Mouse (Mus musculus) intestine, postnatal 0 days (tissue): ENCODE measurements around the gene Themis3. TPM values are rescaled to one million over a fixed set of nuclear protein-coding genes. Genes with fewer than 3 reads are reported as not detected.

Source experiments
- ATAC-seq: fragments of 200-750 bp; cut with Nextera tagmentation; 2 replicates; pipeline ENCODE4 v1.8.0; 2017; ENCODE audit warnings: mild to moderate bottlenecking, moderate TSS enrichment, moderate library complexity
- H3K27ac ChIP-seq: fragments of 300-500 bp; sonication (generic); 2 replicates; pipeline ENCODE4 v1.5.1; 2014; ENCODE audit warnings: mild to moderate bottlenecking, low read depth, low read length, moderate library complexity
- H3K27me3 ChIP-seq: fragments of 300-500 bp; sonication (generic); replicated peaks from 2 replicates; pipeline ENCODE4 v1.6.1; 2014; ENCODE audit warnings: low read length, mixed read lengths; ENCODE audit not compliant: control insufficient read depth, insufficient read depth
- H3K36me3 ChIP-seq: fragments of 300-500 bp; sonication (generic); 2 replicates; pipeline ENCODE4 v1.6.1; 2014; ENCODE audit warnings: mild to moderate bottlenecking, moderate library complexity; ENCODE audit not compliant: control insufficient read depth, insufficient read depth
- H3K4me1 ChIP-seq: fragments of 300-500 bp; sonication (generic); replicated peaks from 2 replicates; pipeline ENCODE4 v1.6.1; 2014; ENCODE audit warnings: antibody characterized with exemption, low read length, mixed read lengths; ENCODE audit not compliant: control insufficient read depth, insufficient read depth
- H3K4me2 ChIP-seq: fragments of 300-500 bp; sonication (generic); replicated peaks from 2 replicates; pipeline ENCODE4 v1.6.1; 2014; ENCODE audit warnings: low read depth, mild to moderate bottlenecking, moderate library complexity
- H3K4me3 ChIP-seq: fragments of 300-500 bp; sonication (generic); 2 replicates; pipeline ENCODE4 v1.5.1; 2014; ENCODE audit warnings: low read depth, low read length
- H3K9ac ChIP-seq: fragments of 300-500 bp; sonication (generic); 2 replicates; pipeline ENCODE4 v1.6.1; 2014; ENCODE audit warnings: mild to moderate bottlenecking, low read depth, low read length
- H3K9me3 ChIP-seq: fragments of 300-500 bp; sonication (generic); 2 replicates; pipeline ENCODE4 v1.6.1; 2016; ENCODE audit warnings: mixed run types; ENCODE audit not compliant: control insufficient read depth
- CTCF ChIP-seq: sonication (generic); IDR thresholded peaks from 2 replicates; pipeline ENCODE4 v1.5.1; 2016; ENCODE audit warnings: low read depth, mild to moderate bottlenecking, control low read depth, antibody characterized with exemption, moderate library complexity
- WGBS: fragments of 180-500 bp; shearing (Covaris S2); extraction: QIAGEN DNeasy Blood & Tissue Kit; methylation state at CpG from one replicate; pipeline ENCODE4 v1.1.7; 2014; 5-methylcytosine and 5-hydroxymethylcytosine counted together
- polyA plus RNA-seq: library from polyadenylated mRNA; unstranded; fragments of >200 nt; fragmentation: Nextera tagmentation; extraction: Ambion mirVana; gene quantifications from 2 replicates; pipeline ENCODE4 v1.2.1, GENCODE M21; 2015

The Themis3 gene
- polyA plus RNA-seq, 1 experiment from 2014 or later = 25.7 TPM

GRCm38 (mm10) chr17:66601171-66601570, 6.8 kb upstream of the Themis3 start:
- Histone ChIP-seq H3K36me3 (no peaks in the 10 kb centered on the region), H3K9me3 (no peaks in the 10 kb centered on the region), H3K9ac (no peak overlapping the region), H3K4me3 (no peak overlapping the region), H3K4me1 (peaks cover 5% of the 10 kb centered on the region; the same call in 1 of the 2 replicates), H3K27me3 (no peaks in the 10 kb centered on the region), H3K4me2 (no peak overlapping the region), H3K27ac (peak overlapping the region; percentile 35; the same call in 1 of the 2 replicates)
- 41% methylated on average over 2 of the region's 2 CpGs for WGBS
- TF ChIP-seq CTCF = no peak
- ATAC-seq = peak; percentile 93

GRCm38 (mm10) chr17:66595867-66596266, 1.4 kb upstream of the Themis3 start:
- H3K4me3 ChIP-seq = no peak overlapping the region
- no peaks in the 10 kb centered on the region for H3K9me3 ChIP-seq
- H3K4me2 ChIP-seq = peak overlapping the region; percentile 40
- WGBS = 17% methylated on average over 3 of the region's 3 CpGs
- peaks cover 10% of the 10 kb centered on the region; the same call in 1 of the 2 replicates for H3K4me1 ChIP-seq
- TF ChIP-seq CTCF = no peak
- H3K27me3 ChIP-seq = no peaks in the 10 kb centered on the region
- H3K9ac ChIP-seq = no peak overlapping the region
- no peaks in the 10 kb centered on the region for H3K36me3 ChIP-seq
- ATAC-seq = peak; percentile 41; the same call in 1 of the 2 replicates
- peak overlapping the region; percentile 60; the same call in 1 of the 2 replicates for H3K27ac ChIP-seq

GRCm38 (mm10) chr17:66595256-66595655, 835 bp upstream of the Themis3 start:
- peaks cover 14% of the 10 kb centered on the region; the same call in 1 of the 2 replicates for H3K4me1 ChIP-seq
- H3K9ac ChIP-seq = no peak overlapping the region
- peak overlapping the region; percentile 60; the same call in 1 of the 2 replicates for H3K27ac ChIP-seq
- TF ChIP-seq CTCF = no peak
- H3K27me3 ChIP-seq = no peaks in the 10 kb centered on the region
- no peak overlapping the region for H3K4me3 ChIP-seq
- H3K4me2 ChIP-seq = peak overlapping the region; percentile 51
- no peaks in the 10 kb centered on the region for H3K9me3 ChIP-seq
- no peak for ATAC-seq
- no peaks in the 10 kb centered on the region for H3K36me3 ChIP-seq

GRCm38 (mm10) chr17:66590353-66591075, 3.9 kb downstream of the Themis3 start:
- no peak for TF ChIP-seq CTCF
- H3K27ac ChIP-seq = peak overlapping the region; percentile 70
- H3K9me3 ChIP-seq = no peaks in the 10 kb centered on the region
- peak overlapping the region; percentile 53 for H3K4me2 ChIP-seq
- H3K4me3 ChIP-seq = no peak overlapping the region
- 41% methylated on average over 9 of the region's 9 CpGs for WGBS
- H3K9ac ChIP-seq = peak overlapping the region; percentile 8; the same call in 1 of the 2 replicates
- H3K36me3 ChIP-seq = peaks cover 4% of the 10 kb centered on the region; the same call in 1 of the 2 replicates
- no peaks in the 10 kb centered on the region for H3K27me3 ChIP-seq
- peak; percentile 84 for ATAC-seq
- 0 out of 2 replicates have a peak, but pooled peaks cover 9% of the 10 kb centered on the region for H3K4me1 ChIP-seq

GRCm38 (mm10) chr17:66589864-66590263, 4.6 kb downstream of the Themis3 start:
- Histone ChIP-seq H3K4me1 (0 out of 2 replicates have a peak, but pooled peaks cover 9% of the 10 kb centered on the region), H3K9me3 (no peaks in the 10 kb centered on the region), H3K4me2 (peak overlapping the region; percentile 53), H3K9ac (no peak overlapping the region), H3K36me3 (peaks cover 4% of the 10 kb centered on the region; the same call in 1 of the 2 replicates), H3K27me3 (no peaks in the 10 kb centered on the region), H3K27ac (peak overlapping the region; percentile 70; the same call in 1 of the 2 replicates), H3K4me3 (no peak overlapping the region)
- WGBS = 60% methylated on average over 8 of the region's 8 CpGs
- TF ChIP-seq CTCF = peak; percentile 11; the same call in 1 of the 2 replicates
- ATAC-seq = 0 out of 2 replicates have a peak, but pooled peaks have one; percentile 3

- Histone ChIP-seq H3K4me2 (no peak overlapping the region), H3K9me3 (no peaks in the 10 kb centered on the region), H3K9ac (no peak overlapping the region), H3K27ac (no peak overlapping the region), H3K4me3 (no peak overlapping the region), H3K36me3 (peaks cover 6% of the 10 kb centered on the region; the same call in 1 of the 2 replicates), H3K4me1 (0 out of 2 replicates have a peak, but pooled peaks cover 9% of the 10 kb centered on the region), H3K27me3 (no peaks in the 10 kb centered on the region)
- no peak for TF ChIP-seq CTCF
- ATAC-seq = no peak
- WGBS = 93% methylated on average over 10 of the region's 10 CpGs
These were observed 7.7 kb downstream of the Themis3 start for GRCm38 (mm10) chr17:66586741-66587140.
